ENCODE assay signal across 7 mouse cellular contexts in the genomic region with DNA sequence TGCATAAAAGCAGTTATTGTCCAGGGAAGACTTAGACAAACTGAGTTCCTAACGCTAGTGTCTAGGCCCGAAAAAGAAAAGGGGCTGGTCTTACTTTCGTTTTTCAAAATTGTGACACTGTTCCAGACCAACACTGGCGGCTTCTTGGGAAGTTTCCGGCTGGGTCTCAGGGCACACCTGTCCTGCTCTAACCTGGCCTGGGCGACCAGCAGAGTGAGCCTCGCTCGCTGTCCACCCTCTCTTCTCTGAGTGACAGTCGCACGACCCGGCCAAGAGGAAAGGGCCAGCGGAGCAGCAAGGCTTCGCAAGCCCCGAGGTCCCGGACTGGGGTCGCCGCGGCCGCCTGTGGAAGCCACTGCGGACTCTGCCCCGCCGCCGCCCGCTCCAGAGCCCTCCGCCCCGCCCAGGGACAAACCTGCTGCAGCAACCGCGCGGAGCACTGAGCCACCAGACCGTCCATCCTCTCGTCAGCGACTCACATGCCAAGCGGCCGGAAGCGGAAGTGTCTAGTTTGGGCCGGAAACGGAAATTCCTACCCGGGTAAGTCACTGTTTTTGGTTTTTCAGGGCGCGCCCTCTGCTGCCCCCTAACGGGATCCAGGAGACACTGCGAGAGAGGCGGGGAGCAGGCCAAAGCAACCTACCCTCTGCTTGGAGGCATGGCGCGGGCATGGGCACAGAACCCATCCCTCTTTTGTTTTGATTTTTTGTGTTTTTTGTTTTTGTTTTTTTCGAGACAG. TPM values are rescaled to one million over a fixed set of nuclear protein-coding genes. Genes with fewer than 3 reads are reported as not detected.
DNase-seq lines count a peak whose midpoint lies in the region; ATAC-seq lines count a peak whose summit lies in the region.

TSS of gene Rars (minus strand) at position 485 of the 739 bp plus-strand sequence.

- peaks cover 7% of the 10 kb centered on the region for H3K4me1 ChIP-seq in embryonic facial prominence, embryonic 12.5 days
- H3K4me1 ChIP-seq in limb, embryonic 11.5 days (ENCODE audit: control insufficient read depth, insufficient read depth, low read length), result 0 out of 2 replicates have a peak, but pooled peaks cover 4% of the 10 kb centered on the region
- H3K4me1 ChIP-seq in midbrain, embryonic 14.5 days (ENCODE audit: control insufficient read depth, insufficient read depth, low read length), result peaks cover 9% of the 10 kb centered on the region

- peaks cover 21% of the 10 kb centered on the region for H3K36me3 ChIP-seq in embryonic facial prominence, embryonic 12.5 days
- H3K36me3 ChIP-seq in limb, embryonic 11.5 days (ENCODE audit: control insufficient read depth, insufficient read depth, low read length), result peaks cover 3% of the 10 kb centered on the region; the same call in 1 of the 2 replicates
- peaks cover 32% of the 10 kb centered on the region for H3K36me3 ChIP-seq in midbrain, embryonic 14.5 days (ENCODE audit: control insufficient read depth, insufficient read depth, low read length)

- H3K9me3 ChIP-seq in embryonic facial prominence, embryonic 12.5 days, result no peaks in the 10 kb centered on the region
- no peaks in the 10 kb centered on the region for H3K9me3 ChIP-seq in limb, embryonic 11.5 days (ENCODE audit: control insufficient read depth, low read length)
- no peaks in the 10 kb centered on the region for H3K9me3 ChIP-seq in midbrain, embryonic 14.5 days (ENCODE audit: control insufficient read depth, low read length)

- peak within 1 kb of the TSS; percentile 24; the same call in 1 of the 2 replicates for H3K27ac ChIP-seq in embryonic facial prominence, embryonic 12.5 days
- no peak within 1 kb of the TSS for H3K27ac ChIP-seq in limb, embryonic 11.5 days (replicated peaks; ENCODE audit: low read depth, low read length)
- 0 out of 2 replicates have a peak within 1 kb of the TSS, but pooled peaks have one; percentile 45 for H3K27ac ChIP-seq in midbrain, embryonic 14.5 days (replicated peaks; ENCODE audit: low read depth, low read length)

- H3K4me3 ChIP-seq in embryonic facial prominence, embryonic 12.5 days, result peak within 1 kb of the TSS; percentile 85
- peak within 1 kb of the TSS; percentile 99 for H3K4me3 ChIP-seq in limb, embryonic 11.5 days (ENCODE audit: low read depth, low read length)
- peak within 1 kb of the TSS; percentile 91 for H3K4me3 ChIP-seq in midbrain, embryonic 14.5 days (replicated peaks; ENCODE audit: low read depth, low read length)

- H3K9ac ChIP-seq in embryonic facial prominence, embryonic 12.5 days, result peak within 1 kb of the TSS; percentile 83
- peak within 1 kb of the TSS; percentile 86 for H3K9ac ChIP-seq in limb, embryonic 11.5 days (ENCODE audit: low read length)
- peak within 1 kb of the TSS; percentile 77 for H3K9ac ChIP-seq in midbrain, embryonic 14.5 days (replicated peaks; ENCODE audit: low read length)

- peak; percentile 93 for DNase-seq in adrenal gland, postnatal 25 days
- DNase-seq in heart, adult 11 months, result peak; percentile 99
- DNase-seq in kidney, adult 18-20 months, result peak; percentile 94
- peak; percentile 96 for DNase-seq in limb, embryonic 11.5 days (ENCODE audit: low spot score)
- DNase-seq in midbrain, embryonic 14.5 days, result peak; percentile 96
- peak; percentile 85 to 89 for DNase-seq in spleen, adult 18-20 months

- H3K27me3 ChIP-seq in embryonic facial prominence, embryonic 12.5 days, result no peaks in the 10 kb centered on the region
- no peaks in the 10 kb centered on the region for H3K27me3 ChIP-seq in limb, embryonic 11.5 days (ENCODE audit: control insufficient read depth, insufficient read depth, low read length)
- H3K27me3 ChIP-seq in midbrain, embryonic 14.5 days (ENCODE audit: control insufficient read depth, insufficient read depth, low read length), result no peaks in the 10 kb centered on the region

- H3K4me2 ChIP-seq in embryonic facial prominence, embryonic 12.5 days (replicated peaks), result peak within 1 kb of the TSS; percentile 72
- H3K4me2 ChIP-seq in limb, embryonic 11.5 days (ENCODE audit: low read depth, severe bottlenecking), result peak within 1 kb of the TSS; percentile 57
- H3K4me2 ChIP-seq in midbrain, embryonic 14.5 days (ENCODE audit: low read length), result peak within 1 kb of the TSS; percentile 88

- WGBS in embryonic facial prominence, embryonic 12.5 days, result 2% methylated on average over 46 of the region's 46 CpGs
- WGBS in limb, embryonic 11.5 days, result 2% methylated on average over 46 of the region's 46 CpGs
- 3% methylated on average over 46 of the region's 46 CpGs for WGBS in midbrain, embryonic 14.5 days

- ATAC-seq in embryonic facial prominence, embryonic 12.5 days (ENCODE audit: insufficient number of reproducible peaks, insufficient read depth, low FRiP score, low TSS enrichment), result peak; percentile 58
- peak; percentile 57; the same call in 1 of the 2 replicates for ATAC-seq in limb, embryonic 11.5 days (ENCODE audit: insufficient number of reproducible peaks, low FRiP score, low TSS enrichment, low read depth)
- ATAC-seq in midbrain, embryonic 14.5 days (ENCODE audit: low FRiP score, low TSS enrichment), result peak; percentile 78

RNA-seq across cellular contexts. Expression of gene Rars, which starts in this region (rescaled TPM):
- total RNA-seq in adrenal gland, postnatal 25 days (2021), result 66.6 and 70.8 TPM in 2 replicates
- polyA plus RNA-seq in embryonic facial prominence, embryonic 12.5 days (2016; fragmentation: Nextera tagmentation; extraction: Ambion mirVana), result 84.7 and 88.0 TPM in 2 replicates
- polyA plus RNA-seq in limb, embryonic 11.5 days (2014; fragmentation: Nextera tagmentation; extraction: Ambion mirVana), result 111 and 121 TPM in 2 replicates
- 72.0 and 73.1 TPM in 2 replicates for polyA plus RNA-seq in midbrain, embryonic 14.5 days (2014; fragmentation: Nextera tagmentation; extraction: Ambion mirVana)
